Mouse (Mus musculus): ENCODE data around the gene Morc3. TPM values are rescaled to one million over a fixed set of nuclear protein-coding genes. Genes with fewer than 3 reads are reported as not detected.

Gene Morc3
- total RNA-seq, 2 experiments from 2014 or later = 21.6 to 33.0 TPM

GRCm38 (mm10) chr16:93859967-93860366, 28.0 kb downstream of the Morc3 start:
- intact Hi-C loops (cut with DNase I) = no loop called here
- no peak for DNase-seq (ENCODE audit: low spot score in 2 of 2)

- intact Hi-C loops (cut with DNase I) = no loop called here
These were observed 28.8 kb downstream of the Morc3 start for GRCm38 (mm10) chr16:93860686-93861085.

GRCm38 (mm10) chr16:93874841-93875240, 42.9 kb downstream of the Morc3 start:
- DNase-seq (ENCODE audit: low spot score in 2 of 2) = no peak
- intact Hi-C loops (cut with DNase I) = no loop called here

More at GRCm38 (mm10) chr16:93860686-93861085, 28.8 kb downstream of the Morc3 start:
- DNase-seq (ENCODE audit: low spot score in 2 of 2) = no peak

- intact Hi-C loops (cut with DNase I) = no loop called here
These were observed 45.9 kb downstream of the Morc3 start for GRCm38 (mm10) chr16:93877612-93878380.

GRCm38 (mm10) chr16:93883423-93884085, 51.6 kb downstream of the Morc3 start, which contains the start of gene Chaf1b:
TSS of gene Chaf1b (plus strand) at chr16:93883901.
- DNase-seq (ENCODE audit: low spot score in 2 of 2) = peak; percentile 90
- intact Hi-C loops (cut with DNase I) = no loop called here

More at GRCm38 (mm10) chr16:93877612-93878380, 45.9 kb downstream of the Morc3 start:
- no peak for DNase-seq (ENCODE audit: low spot score in 2 of 2)

- intact Hi-C loops (cut with DNase I) = no loop called here
- DNase-seq (ENCODE audit: low spot score in 2 of 2) = no peak
These were observed 52.3 kb downstream of the Morc3 start for GRCm38 (mm10) chr16:93884086-93884721.

- DNase-seq (ENCODE audit: low spot score in 2 of 2) = no peak
- intact Hi-C loops (cut with DNase I) = no loop called here
These were observed 52.8 kb downstream of the Morc3 start for GRCm38 (mm10) chr16:93884722-93885113.

GRCm38 (mm10) chr16:93888481-93888880, 56.6 kb downstream of the Morc3 start:
- intact Hi-C loops (cut with DNase I) = no loop called here
- DNase-seq (ENCODE audit: low spot score in 2 of 2) = no peak

- no peak for DNase-seq (ENCODE audit: low spot score in 2 of 2)
- intact Hi-C loops (cut with DNase I) = no loop called here
These were observed 59.2 kb downstream of the Morc3 start for GRCm38 (mm10) chr16:93890948-93891604.

- intact Hi-C loops (cut with DNase I) = no loop called here
- DNase-seq (ENCODE audit: low spot score in 2 of 2) = no peak
These were observed 61.4 kb downstream of the Morc3 start for GRCm38 (mm10) chr16:93893285-93893684.

GRCm38 (mm10) chr16:93903027-93903426, 71.1 kb downstream of the Morc3 start:
- DNase-seq (ENCODE audit: low spot score in 2 of 2) = no peak
- intact Hi-C loops (cut with DNase I) = no loop called here

GRCm38 (mm10) chr16:93906156-93907014, 74.5 kb downstream of the Morc3 start:
- intact Hi-C loops (cut with DNase I) = no loop called here

GRCm38 (mm10) chr16:93907761-93908160, 75.8 kb downstream of the Morc3 start:
- no peak for DNase-seq (ENCODE audit: low spot score in 2 of 2)
- intact Hi-C loops (cut with DNase I) = no loop called here

More at GRCm38 (mm10) chr16:93906156-93907014, 74.5 kb downstream of the Morc3 start:
- DNase-seq (ENCODE audit: low spot score in 2 of 2) = peak; percentile 52 to 60

GRCm38 (mm10) chr16:93908196-93908595, 76.3 kb downstream of the Morc3 start:
- DNase-seq (ENCODE audit: low spot score in 2 of 2) = no peak
- intact Hi-C loops (cut with DNase I) = no loop called here

GRCm38 (mm10) chr16:93909936-93910335, 78.0 kb downstream of the Morc3 start:
- no peak for DNase-seq (ENCODE audit: low spot score in 2 of 2)
- intact Hi-C loops (cut with DNase I) = no loop called here

GRCm38 (mm10) chr16:93910735-93911665, 79.1 kb downstream of the Morc3 start:
- intact Hi-C loops (cut with DNase I) = no loop called here
- DNase-seq (ENCODE audit: low spot score in 2 of 2) = no peak

GRCm38 (mm10) chr16:93912158-93912557, 80.2 kb downstream of the Morc3 start:
- intact Hi-C loops (cut with DNase I) = no loop called here
- no peak for DNase-seq (ENCODE audit: low spot score in 2 of 2)

GRCm38 (mm10) chr16:93912808-93913207, 80.9 kb downstream of the Morc3 start:
- DNase-seq (ENCODE audit: low spot score in 2 of 2) = no peak
- intact Hi-C loops (cut with DNase I) = no loop called here

Data from left cerebral cortex, postnatal 36 days (tissue).